Mouse (Mus musculus): ENCODE measurements around the gene Gm49673. TPM values are rescaled to one million over a fixed set of nuclear protein-coding genes. Genes with fewer than 3 reads are reported as not detected.

Gm49673 gene
- 0.44 TPM for polyA plus RNA-seq (2017; shearing (Covaris generic))

GRCm38 (mm10) chr17:8147439-8148316 is at the start of gene Gm49673, which contains the start of gene Rnaset2a:
Gene Gm49673, minus strand, starts transcription at chr17:8147788.
Gene Rnaset2a, minus strand, starts transcription at chr17:8148097.

GRCm38 (mm10) chr17:8164701-8165607 is 17.4 kb upstream of the Gm49673 start, which contains the start of gene Fgfr1op:
Gene Fgfr1op, plus strand, starts transcription at chr17:8165501.

Other genes with a start within 250 kb of the Gm49673 start
- 507 TPM for gene Tagap, start 221.8 kb downstream of the Gm49673 start, polyA plus RNA-seq (2017; shearing (Covaris generic))
- gene Rsph3a, start 202.2 kb downstream of the Gm49673 start, polyA plus RNA-seq (2017; shearing (Covaris generic)), result 19.6 TPM
- 45.6 TPM for gene Rnaset2a, start 309 bp upstream of the Gm49673 start, polyA plus RNA-seq (2017; shearing (Covaris generic))
- 25.5 TPM for gene Fgfr1op, start 17.7 kb upstream of the Gm49673 start, polyA plus RNA-seq (2017; shearing (Covaris generic))
- gene Ccr6, start 88.3 kb upstream of the Gm49673 start, polyA plus RNA-seq (2017; shearing (Covaris generic)), result 6.0 TPM
- 140 TPM for gene Mpc1, start 135.1 kb upstream of the Gm49673 start, polyA plus RNA-seq (2017; shearing (Covaris generic))
- 175 TPM for gene Sft2d1, start 163.3 kb upstream of the Gm49673 start, polyA plus RNA-seq (2017; shearing (Covaris generic))
- 0.15 TPM for gene Prr18, start 189.7 kb upstream of the Gm49673 start, polyA plus RNA-seq (2017; shearing (Covaris generic))
- 0.46 TPM for gene T2, start 208.2 kb upstream of the Gm49673 start, polyA plus RNA-seq (2017; shearing (Covaris generic))